Mouse (Mus musculus): ENCODE results near the gene Zfp281. TPM values are rescaled to one million over a fixed set of nuclear protein-coding genes. Genes with fewer than 3 reads are reported as not detected.

Gene Zfp281
- polyA plus RNA-seq, 1 experiment from 2014 or later: 33.9 TPM

GRCm38 (mm10) chr1:136600067-136600466, 24.6 kb upstream of the Zfp281 start:
- 71% methylated on average over 3 of the region's 3 CpGs for WGBS
- Histone ChIP-seq H3K36me3 (no peaks in the 10 kb centered on the region), H3K4me2 (replicated peaks) (no peak overlapping the region), H3K4me1 (no peaks in the 10 kb centered on the region), H3K9ac (replicated peaks) (no peak overlapping the region), H3K27ac (replicated peaks) (no peak overlapping the region), H3K9me3 (no peaks in the 10 kb centered on the region), H3K4me3 (no peak overlapping the region), H3K27me3 (no peaks in the 10 kb centered on the region; the same call in 1 of the 2 replicates)
- no peak for ATAC-seq (ENCODE audit: low FRiP score, low read depth)

GRCm38 (mm10) chr1:136600647-136601345, 23.9 kb upstream of the Zfp281 start:
- no peak overlapping the region for H3K9ac ChIP-seq (replicated peaks)
- H3K27ac ChIP-seq (replicated peaks): no peak overlapping the region

GRCm38 (mm10) chr1:136601346-136601888, 23.3 kb upstream of the Zfp281 start:
- WGBS: 90% methylated on average over 10 of the region's 10 CpGs
- no peak overlapping the region for H3K27ac ChIP-seq (replicated peaks)
- ATAC-seq (ENCODE audit: low FRiP score, low read depth): no peak

More at GRCm38 (mm10) chr1:136600647-136601345, 23.9 kb upstream of the Zfp281 start:
- no peak for ATAC-seq (ENCODE audit: low FRiP score, low read depth)
- no peaks in the 10 kb centered on the region for H3K4me1 ChIP-seq
- no peaks in the 10 kb centered on the region for H3K36me3 ChIP-seq
- H3K9me3 ChIP-seq: no peaks in the 10 kb centered on the region
- no peak overlapping the region for H3K4me3 ChIP-seq
- H3K4me2 ChIP-seq (replicated peaks): no peak overlapping the region
- no peaks in the 10 kb centered on the region; the same call in 1 of the 2 replicates for H3K27me3 ChIP-seq
- WGBS: 88% methylated on average over 9 of the region's 9 CpGs

GRCm38 (mm10) chr1:136602303-136602702, 22.4 kb upstream of the Zfp281 start:
- no peaks in the 10 kb centered on the region; the same call in 1 of the 2 replicates for H3K27me3 ChIP-seq
- no peak for ATAC-seq (ENCODE audit: low FRiP score, low read depth)
- H3K4me1 ChIP-seq: no peaks in the 10 kb centered on the region
- H3K9ac ChIP-seq (replicated peaks): no peak overlapping the region
- H3K27ac ChIP-seq (replicated peaks): no peak overlapping the region
- H3K36me3 ChIP-seq: no peaks in the 10 kb centered on the region
- H3K4me2 ChIP-seq (replicated peaks): no peak overlapping the region
- 84% methylated on average over 5 of the region's 5 CpGs for WGBS
- no peak overlapping the region for H3K4me3 ChIP-seq
- no peaks in the 10 kb centered on the region for H3K9me3 ChIP-seq

More at GRCm38 (mm10) chr1:136601346-136601888, 23.3 kb upstream of the Zfp281 start:
- Histone ChIP-seq H3K9me3 (no peaks in the 10 kb centered on the region), H3K27me3 (no peaks in the 10 kb centered on the region; the same call in 1 of the 2 replicates), H3K4me1 (no peaks in the 10 kb centered on the region), H3K4me2 (replicated peaks) (no peak overlapping the region), H3K36me3 (no peaks in the 10 kb centered on the region), H3K9ac (replicated peaks) (no peak overlapping the region), H3K4me3 (no peak overlapping the region)

- no peaks in the 10 kb centered on the region for H3K36me3 ChIP-seq
- 82% methylated on average over 4 of the region's 4 CpGs for WGBS
- H3K9ac ChIP-seq (replicated peaks): no peak overlapping the region
- no peak overlapping the region for H3K4me2 ChIP-seq (replicated peaks)
- no peak overlapping the region for H3K27ac ChIP-seq (replicated peaks)
- H3K4me1 ChIP-seq: no peaks in the 10 kb centered on the region
- H3K4me3 ChIP-seq: no peak overlapping the region
- H3K27me3 ChIP-seq: no peaks in the 10 kb centered on the region
- no peak for ATAC-seq (ENCODE audit: low FRiP score, low read depth)
- H3K9me3 ChIP-seq: no peaks in the 10 kb centered on the region
These were observed 20.5 kb upstream of the Zfp281 start for GRCm38 (mm10) chr1:136604190-136604589.

GRCm38 (mm10) chr1:136605790-136606189, 18.9 kb upstream of the Zfp281 start:
- no peak overlapping the region for H3K27ac ChIP-seq (replicated peaks)
- H3K9ac ChIP-seq (replicated peaks): no peak overlapping the region
- WGBS: 81% methylated on average over 9 of the region's 9 CpGs
- ATAC-seq (ENCODE audit: low FRiP score, low read depth): no peak
- no peaks in the 10 kb centered on the region for H3K36me3 ChIP-seq
- H3K9me3 ChIP-seq: no peaks in the 10 kb centered on the region
- H3K4me1 ChIP-seq: no peaks in the 10 kb centered on the region
- H3K4me2 ChIP-seq (replicated peaks): no peak overlapping the region
- no peaks in the 10 kb centered on the region for H3K27me3 ChIP-seq
- H3K4me3 ChIP-seq: no peak overlapping the region

- Histone ChIP-seq H3K27ac (replicated peaks) (no peak overlapping the region), H3K4me1 (no peaks in the 10 kb centered on the region), H3K9ac (replicated peaks) (no peak overlapping the region), H3K4me2 (replicated peaks) (no peak overlapping the region), H3K4me3 (no peak overlapping the region), H3K9me3 (no peaks in the 10 kb centered on the region), H3K36me3 (no peaks in the 10 kb centered on the region), H3K27me3 (no peaks in the 10 kb centered on the region)
- no peak for ATAC-seq (ENCODE audit: low FRiP score, low read depth)
- WGBS: 91% methylated on average over 4 of the region's 4 CpGs
These were observed 18.4 kb upstream of the Zfp281 start for GRCm38 (mm10) chr1:136606278-136606677.

GRCm38 (mm10) chr1:136608339-136609261, 16.1 kb upstream of the Zfp281 start:
- 87% methylated on average over 11 of the region's 11 CpGs for WGBS
- H3K9me3 ChIP-seq: no peaks in the 10 kb centered on the region

GRCm38 (mm10) chr1:136611803-136612202, 12.9 kb upstream of the Zfp281 start:
- H3K4me2 ChIP-seq (replicated peaks): no peak overlapping the region
- no peak for ATAC-seq (ENCODE audit: low FRiP score, low read depth)
- no peaks in the 10 kb centered on the region for H3K9me3 ChIP-seq
- no peak overlapping the region for H3K9ac ChIP-seq (replicated peaks)
- WGBS: 81% methylated on average over 9 of the region's 9 CpGs
- no peaks in the 10 kb centered on the region for H3K27me3 ChIP-seq
- no peak overlapping the region for H3K27ac ChIP-seq (replicated peaks)
- H3K36me3 ChIP-seq: no peaks in the 10 kb centered on the region
- no peaks in the 10 kb centered on the region for H3K4me1 ChIP-seq
- H3K4me3 ChIP-seq: no peak overlapping the region

More at GRCm38 (mm10) chr1:136608339-136609261, 16.1 kb upstream of the Zfp281 start:
- Histone ChIP-seq H3K9ac (replicated peaks) (no peak overlapping the region), H3K4me3 (no peak overlapping the region), H3K4me1 (no peaks in the 10 kb centered on the region), H3K27me3 (no peaks in the 10 kb centered on the region), H3K27ac (replicated peaks) (no peak overlapping the region), H3K4me2 (replicated peaks) (no peak overlapping the region), H3K36me3 (no peaks in the 10 kb centered on the region)
- no peak for ATAC-seq (ENCODE audit: low FRiP score, low read depth)

- Histone ChIP-seq H3K36me3 (no peaks in the 10 kb centered on the region), H3K9me3 (no peaks in the 10 kb centered on the region), H3K4me1 (no peaks in the 10 kb centered on the region), H3K27ac (replicated peaks) (no peak overlapping the region), H3K27me3 (no peaks in the 10 kb centered on the region), H3K4me2 (replicated peaks) (no peak overlapping the region), H3K9ac (replicated peaks) (no peak overlapping the region), H3K4me3 (no peak overlapping the region)
- ATAC-seq (ENCODE audit: low FRiP score, low read depth): no peak
- WGBS: 31% methylated on average over 6 of the region's 6 CpGs
These were observed 11.4 kb upstream of the Zfp281 start for GRCm38 (mm10) chr1:136613300-136613751.

GRCm38 (mm10) chr1:136614748-136615440, 9.8 kb upstream of the Zfp281 start:
- no peak overlapping the region for H3K27ac ChIP-seq (replicated peaks)
- no peak overlapping the region for H3K9ac ChIP-seq (replicated peaks)
- no peaks in the 10 kb centered on the region for H3K27me3 ChIP-seq
- no peak overlapping the region for H3K4me2 ChIP-seq (replicated peaks)
- no peaks in the 10 kb centered on the region for H3K36me3 ChIP-seq
- H3K9me3 ChIP-seq: no peaks in the 10 kb centered on the region
- WGBS: 94% methylated on average over 11 of the region's 11 CpGs
- ATAC-seq (ENCODE audit: low FRiP score, low read depth): no peak
- H3K4me1 ChIP-seq: no peaks in the 10 kb centered on the region
- H3K4me3 ChIP-seq: no peak overlapping the region

Measured in midbrain, embryonic 12.5 days (tissue).